Mouse (Mus musculus): Measurements from ENCODE around the gene Hes1. TPM values are rescaled to one million over a fixed set of nuclear protein-coding genes. Genes with fewer than 3 reads are reported as not detected.

Gene Hes1
- total RNA-seq, 4 experiments from 2014 or later, result 25.2 to 38.7 (median 32.2) TPM

Other genes with a start within 250 kb of the Hes1 start
- gene Cpn2, start 203.1 kb downstream of the Hes1 start, total RNA-seq (2022), result under 1 TPM; 0.12 to 0.91 (median 0.74) TPM
- under 1 TPM in 3 of 4 experiments, not detected in 1; 0.03 to 0.15 (median 0.11) TPM for gene Lrrc15, start 218.9 kb downstream of the Hes1 start, total RNA-seq (2022)
- under 1 TPM in 2 of 4 experiments, not detected in 2; 0.15 to 0.27 TPM for gene Gp5, start 246.4 kb downstream of the Hes1 start, total RNA-seq (2022)